Mouse (Mus musculus) left cerebral cortex, postnatal 4 days (tissue): Measurements from ENCODE around the gene Gm43517. TPM values are rescaled to one million over a fixed set of nuclear protein-coding genes. Genes with fewer than 3 reads are reported as not detected.
A peak's percentile ranks its signal among the peaks of the same experiment; 100 is the strongest.

Experiments
- DNase-seq: peaks from one replicate; pipeline ENCODE4 v3.0.0-alpha.2; 2022
- intact Hi-C: fragments of 180-260 bp; cut with DNase I; formaldehyde crosslinking; loops from one replicate; pipeline ENCODE4 v1.15.1; 2025
- total RNA-seq, 2 experiments: library from RNA; stranded (reverse); gene quantifications; 2 replicates each; pipeline ENCODE4 v1.2.3; 2021

Gene Gm43517
- total RNA-seq, 2 experiments from 2014 or later = 21.5 to 23.5 TPM

- intact Hi-C loops = loop anchor here (5.0 to 10.0 kb wide), 5 partner anchors 75 to 1543 kb away; no protein-coding TSS in a partner anchor
Measured at GRCm38 (mm10) chr12:49399611-49400010, 14.6 kb downstream of the Gm43517 start.

DNA sequence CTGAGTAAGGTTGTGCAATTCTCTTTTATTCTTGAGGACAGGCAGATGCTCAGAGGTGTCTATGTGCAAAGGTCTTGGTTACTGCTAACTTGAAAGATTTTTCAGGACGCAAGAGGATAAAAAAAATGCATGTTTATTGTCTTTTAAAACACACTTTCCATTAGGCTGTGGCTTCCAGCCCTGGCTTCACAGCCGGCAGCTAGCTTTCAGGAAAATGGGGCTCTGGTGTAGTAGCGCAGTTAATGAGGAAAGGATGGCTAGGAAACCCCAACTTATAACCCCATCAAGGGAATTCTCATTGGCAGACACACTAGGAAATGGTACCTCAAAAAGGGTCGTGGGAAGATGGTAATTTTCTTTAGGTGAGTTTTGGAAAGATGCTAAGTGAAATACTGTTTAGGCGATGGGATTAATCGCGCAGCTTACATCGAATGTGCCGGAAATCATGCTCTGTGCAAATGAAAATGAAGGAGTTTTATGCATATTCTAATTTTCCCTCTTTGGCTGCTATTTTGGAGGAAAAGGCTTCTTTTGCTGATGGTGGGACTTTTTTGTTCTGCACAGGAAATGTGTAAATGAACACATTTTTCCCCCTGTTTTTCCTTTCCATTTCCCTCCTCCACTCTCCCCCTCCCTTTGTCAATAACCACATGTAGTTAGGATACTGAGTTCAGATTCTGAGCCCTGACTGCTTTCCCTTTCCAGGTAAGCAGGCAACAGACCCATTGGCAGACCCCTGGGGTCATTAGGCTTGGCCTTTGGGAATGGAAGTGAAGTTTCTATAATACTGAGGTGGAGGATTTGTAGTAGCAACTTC, 15.3 kb downstream of the Gm43517 start:
- intact Hi-C loops = loop anchor here (5.0 to 10.0 kb wide), 3 partner anchors 75 to 1542 kb away; no protein-coding TSS in a partner anchor
- DNase-seq = no peak

More at GRCm38 (mm10) chr12:49399611-49400010, 14.6 kb downstream of the Gm43517 start:
- no peak for DNase-seq

DNA sequence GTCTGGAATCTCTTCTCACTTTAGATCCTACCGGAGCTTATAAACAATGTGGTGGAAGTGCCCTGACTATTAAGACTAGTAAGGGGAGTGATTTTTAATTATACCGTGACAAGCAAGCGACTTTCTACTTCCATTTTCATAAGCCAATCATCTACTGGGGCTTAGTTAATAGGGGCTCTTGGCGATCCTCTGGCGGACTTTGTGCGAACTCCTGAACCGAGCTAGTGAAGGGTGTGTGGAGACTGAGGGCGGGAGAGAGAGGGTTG, 15.8 kb downstream of the Gm43517 start:
- no peak for DNase-seq
- intact Hi-C loops = loop anchor here (5.0 to 10.0 kb wide), 3 partner anchors 74 to 1542 kb away; no protein-coding TSS in a partner anchor

- intact Hi-C loops = loop anchor here (5.0 to 10.0 kb wide), 3 partner anchors 74 to 1541 kb away; no protein-coding TSS in a partner anchor
- peak; percentile 43 for DNase-seq
Measured at GRCm38 (mm10) chr12:49401119-49401795, 16.3 kb downstream of the Gm43517 start.

- intact Hi-C loops = loop anchor here (5.0 to 10.0 kb wide), 3 partner anchors 73 to 1541 kb away; no protein-coding TSS in a partner anchor
- no peak for DNase-seq
Measured at GRCm38 (mm10) chr12:49401796-49402130, 16.8 kb downstream of the Gm43517 start.

DNA sequence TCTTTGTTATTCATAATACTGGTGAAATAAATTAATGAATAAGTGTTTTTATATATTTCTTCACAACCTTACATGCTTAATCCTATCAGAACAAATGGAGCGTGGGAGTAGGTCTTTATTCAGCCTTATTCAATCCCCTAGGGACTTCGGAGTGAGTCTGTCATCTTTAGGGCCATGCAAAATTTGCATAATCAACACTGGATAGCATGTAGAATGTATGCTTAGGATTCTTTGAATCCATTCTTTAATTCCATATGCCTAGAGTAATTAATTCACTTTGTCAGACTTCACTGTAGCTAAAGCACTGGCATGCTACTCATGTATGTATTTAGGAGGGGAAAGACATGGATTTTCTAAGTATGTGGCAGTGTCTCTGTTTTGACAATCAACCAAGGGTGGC, 24.9 kb downstream of the Gm43517 start:
- intact Hi-C loops = loop anchor here (10.0 kb wide), 1 partner anchor 65 kb away; no protein-coding TSS in a partner anchor
- DNase-seq = no peak

GRCm38 (mm10) chr12:49417963-49418362, 33.0 kb downstream of the Gm43517 start:
- DNase-seq = no peak
- intact Hi-C loops = no loop called here

Other genes starting within 250 kb of the Gm43517 start
- 100 to 1,000 TPM; 247 to 249 TPM for gene Foxg1, start 2.5 kb upstream of the Gm43517 start, total RNA-seq